Mouse (Mus musculus) hindbrain, embryonic 15.5 days (tissue): ENCODE results near the gene Ccdc185. TPM values are rescaled to one million over a fixed set of nuclear protein-coding genes. Genes with fewer than 3 reads are reported as not detected.

Experiments
- ATAC-seq: fragments of 200-750 bp; cut with Nextera tagmentation; 2 replicates; pipeline ENCODE4 v1.8.0; 2017; ENCODE audit warnings: low read depth, moderate number of reproducible peaks, moderate TSS enrichment; ENCODE audit not compliant: low FRiP score
- H3K27ac ChIP-seq: fragments of 300-500 bp; sonication (generic); replicated peaks from 2 replicates; pipeline ENCODE4 v1.5.1; 2015; ENCODE audit warnings: mild to moderate bottlenecking, inconsistent platforms
- H3K27me3 ChIP-seq: fragments of 300-500 bp; sonication (generic); 2 replicates; pipeline ENCODE4 v1.6.1; 2015; ENCODE audit warnings: control low read depth, inconsistent platforms
- H3K36me3 ChIP-seq: fragments of 300-500 bp; sonication (generic); 2 replicates; pipeline ENCODE4 v1.6.1; 2015; ENCODE audit warnings: control low read depth, inconsistent platforms
- H3K4me1 ChIP-seq: fragments of 300-500 bp; sonication (generic); replicated peaks from 2 replicates; pipeline ENCODE4 v1.6.1; 2015; ENCODE audit warnings: control low read depth, inconsistent platforms
- H3K4me2 ChIP-seq: fragments of 300-500 bp; sonication (generic); 2 replicates; pipeline ENCODE4 v1.6.1; 2015; ENCODE audit warnings: moderate library complexity, mild to moderate bottlenecking, inconsistent platforms
- H3K4me3 ChIP-seq: fragments of 300-500 bp; sonication (generic); 2 replicates; pipeline ENCODE4 v1.5.1; 2015; ENCODE audit warnings: mild to moderate bottlenecking, inconsistent platforms
- H3K9ac ChIP-seq: fragments of 300-500 bp; sonication (generic); 2 replicates; pipeline ENCODE4 v1.6.1; 2015; ENCODE audit warnings: inconsistent platforms
- H3K9me3 ChIP-seq: fragments of 300-500 bp; sonication (generic); 2 replicates; pipeline ENCODE4 v1.6.1; 2016; ENCODE audit warnings: control low read depth, inconsistent platforms
- WGBS: fragments of 180-500 bp; shearing (Covaris S2); methylation state at CpG from one replicate; pipeline ENCODE4 v1.1.7; 2015; 5-methylcytosine and 5-hydroxymethylcytosine counted together
- polyA plus RNA-seq: library from polyadenylated mRNA; unstranded; fragments of >200 nt; fragmentation: Nextera tagmentation; extraction: Ambion mirVana; gene quantifications from 2 replicates; pipeline ENCODE4 v1.2.1, GENCODE M21; 2015

The Ccdc185 gene
- not detected in 2 replicates for polyA plus RNA-seq

- Histone ChIP-seq H3K4me2 (no peak within 1 kb of the TSS), H3K27me3 (no peaks in the 10 kb centered on the region), H3K4me3 (no peak within 1 kb of the TSS), H3K27ac (no peak within 1 kb of the TSS), H3K4me1 (no peaks in the 10 kb centered on the region), H3K9ac (no peak within 1 kb of the TSS), H3K36me3 (no peaks in the 10 kb centered on the region), H3K9me3 (no peaks in the 10 kb centered on the region)
- WGBS = 91% methylated on average over 9 of the region's 9 CpGs
- ATAC-seq = no peak
Observed at GRCm38 (mm10) chr1:182749080-182749479, at the start of gene Ccdc185. Gene Ccdc185 (minus strand): TSS chr1:182749180.

- no peak overlapping the region for H3K27ac ChIP-seq
- H3K36me3 ChIP-seq = no peaks in the 10 kb centered on the region
- H3K9ac ChIP-seq = no peak overlapping the region
- no peaks in the 10 kb centered on the region for H3K9me3 ChIP-seq
- 52% methylated on average over 14 of the region's 14 CpGs for WGBS
- peaks cover 26% of the 10 kb centered on the region for H3K4me1 ChIP-seq
- no peak overlapping the region for H3K4me3 ChIP-seq
- peak; percentile 43; the same call in 1 of the 2 replicates for ATAC-seq
- no peak overlapping the region for H3K4me2 ChIP-seq
- no peaks in the 10 kb centered on the region for H3K27me3 ChIP-seq
Observed at GRCm38 (mm10) chr1:182797048-182797447, 48.1 kb upstream of the Ccdc185 start.

DNA sequence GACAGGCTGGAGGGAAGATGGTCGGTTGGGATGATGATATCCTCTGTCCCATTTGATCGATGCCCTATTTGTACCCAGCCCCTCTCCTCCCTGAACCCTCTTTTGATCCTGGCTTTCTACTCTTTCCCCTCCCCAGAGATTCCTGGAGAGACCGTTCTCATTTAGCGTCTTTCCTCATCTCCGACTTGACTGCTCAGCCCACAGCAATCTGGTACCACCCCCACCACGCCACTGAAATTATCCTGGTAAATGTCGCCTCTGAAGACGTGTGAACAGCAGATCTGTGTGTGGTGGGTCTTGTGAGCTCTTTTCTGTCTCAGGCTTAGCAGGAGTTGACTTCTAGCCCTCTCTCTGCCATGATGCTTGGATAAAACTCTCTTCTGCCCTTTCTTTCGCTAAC is 45.6 kb upstream of the Ccdc185 start:
- Histone ChIP-seq H3K27me3 (no peaks in the 10 kb centered on the region), H3K4me2 (no peak overlapping the region), H3K4me1 (peaks cover 24% of the 10 kb centered on the region), H3K27ac (no peak overlapping the region), H3K9me3 (no peaks in the 10 kb centered on the region), H3K4me3 (no peak overlapping the region), H3K36me3 (no peaks in the 10 kb centered on the region), H3K9ac (no peak overlapping the region)
- no peak for ATAC-seq
- WGBS = 93% methylated on average over 9 of the region's 9 CpGs

DNA sequence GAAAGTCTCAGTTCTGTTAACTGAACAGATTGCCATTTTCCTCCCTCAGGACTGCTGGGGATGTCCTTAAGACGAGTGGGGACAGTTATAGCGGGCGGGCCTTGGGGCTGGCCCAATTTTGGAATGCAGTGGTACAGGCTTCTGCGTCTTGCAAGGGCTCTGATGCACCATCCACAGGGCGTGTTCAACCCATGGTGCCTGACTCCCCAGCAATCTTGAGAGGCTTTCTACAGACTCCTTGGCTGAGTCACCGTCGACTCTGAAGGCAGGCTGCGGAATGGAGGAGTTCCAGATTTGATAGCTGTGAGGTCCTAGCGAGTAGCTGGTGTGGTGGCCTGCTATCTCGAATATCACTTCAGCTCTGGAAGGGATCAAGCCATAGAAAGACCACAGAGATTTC is 45.2 kb upstream of the Ccdc185 start:
- Histone ChIP-seq H3K4me1 (peaks cover 24% of the 10 kb centered on the region), H3K4me2 (no peak overlapping the region), H3K36me3 (no peaks in the 10 kb centered on the region), H3K27me3 (no peaks in the 10 kb centered on the region), H3K9ac (no peak overlapping the region), H3K9me3 (no peaks in the 10 kb centered on the region), H3K4me3 (no peak overlapping the region), H3K27ac (no peak overlapping the region)
- no peak for ATAC-seq
- WGBS = 89% methylated on average over 10 of the region's 10 CpGs

GRCm38 (mm10) chr1:182792521-182793071 is 43.6 kb upstream of the Ccdc185 start:
- WGBS = 21% methylated on average over 16 of the region's 16 CpGs
- no peak overlapping the region for H3K9ac ChIP-seq
- peaks cover 22% of the 10 kb centered on the region for H3K4me1 ChIP-seq
- ATAC-seq = peak; percentile 54; the same call in 1 of the 2 replicates
- H3K36me3 ChIP-seq = no peaks in the 10 kb centered on the region
- H3K27me3 ChIP-seq = no peaks in the 10 kb centered on the region
- H3K9me3 ChIP-seq = no peaks in the 10 kb centered on the region
- H3K4me2 ChIP-seq = 0 out of 2 replicates have a peak overlapping the region, but pooled peaks have one; percentile 15
- H3K4me3 ChIP-seq = no peak overlapping the region
- H3K27ac ChIP-seq = peak overlapping the region; percentile 6; the same call in 1 of the 2 replicates

DNA sequence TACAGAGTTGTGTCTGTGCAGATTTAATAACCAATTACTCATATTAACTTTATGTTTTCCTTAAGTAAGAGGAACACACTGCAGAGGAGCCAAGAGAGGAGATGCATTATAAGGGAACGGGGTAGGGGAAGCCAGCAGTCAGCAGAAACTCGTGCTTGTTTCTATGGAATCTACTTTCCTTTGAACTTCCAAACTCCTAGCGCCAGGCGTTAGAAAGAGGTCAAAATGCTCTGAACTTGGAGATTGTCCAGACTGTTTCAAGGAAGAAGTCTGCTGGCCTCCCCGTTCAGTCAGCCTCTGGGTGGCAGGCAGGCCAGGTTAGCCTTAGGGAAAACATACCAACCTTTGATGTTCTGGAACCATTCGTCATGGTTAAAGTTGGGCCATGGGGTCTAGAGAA is 39.9 kb upstream of the Ccdc185 start:
- Histone ChIP-seq H3K9me3 (no peaks in the 10 kb centered on the region), H3K27ac (no peak overlapping the region), H3K27me3 (no peaks in the 10 kb centered on the region), H3K4me2 (no peak overlapping the region), H3K4me1 (peaks cover 12% of the 10 kb centered on the region), H3K4me3 (no peak overlapping the region), H3K9ac (no peak overlapping the region), H3K36me3 (no peaks in the 10 kb centered on the region)
- WGBS = 54% methylated on average over 6 of the region's 6 CpGs
- ATAC-seq = no peak

- Histone ChIP-seq H3K4me1 (peaks cover 2% of the 10 kb centered on the region), H3K36me3 (no peaks in the 10 kb centered on the region), H3K4me3 (no peak overlapping the region), H3K9me3 (no peaks in the 10 kb centered on the region), H3K27ac (no peak overlapping the region), H3K27me3 (no peaks in the 10 kb centered on the region), H3K9ac (no peak overlapping the region), H3K4me2 (no peak overlapping the region)
- WGBS = 60% methylated on average over 7 of the region's 7 CpGs
- ATAC-seq = no peak
Observed at GRCm38 (mm10) chr1:182787030-182787429, 38.0 kb upstream of the Ccdc185 start.

GRCm38 (mm10) chr1:182785504-182785903 is 36.5 kb upstream of the Ccdc185 start:
- no peaks in the 10 kb centered on the region for H3K27me3 ChIP-seq
- H3K9ac ChIP-seq = no peak overlapping the region
- H3K4me2 ChIP-seq = no peak overlapping the region
- H3K4me1 ChIP-seq = no peaks in the 10 kb centered on the region; the same call in 1 of the 2 replicates
- H3K9me3 ChIP-seq = no peaks in the 10 kb centered on the region
- no peak overlapping the region for H3K27ac ChIP-seq
- no peaks in the 10 kb centered on the region for H3K36me3 ChIP-seq
- no peak for ATAC-seq
- WGBS = 94% methylated on average over 5 of the region's 5 CpGs
- H3K4me3 ChIP-seq = no peak overlapping the region

DNA sequence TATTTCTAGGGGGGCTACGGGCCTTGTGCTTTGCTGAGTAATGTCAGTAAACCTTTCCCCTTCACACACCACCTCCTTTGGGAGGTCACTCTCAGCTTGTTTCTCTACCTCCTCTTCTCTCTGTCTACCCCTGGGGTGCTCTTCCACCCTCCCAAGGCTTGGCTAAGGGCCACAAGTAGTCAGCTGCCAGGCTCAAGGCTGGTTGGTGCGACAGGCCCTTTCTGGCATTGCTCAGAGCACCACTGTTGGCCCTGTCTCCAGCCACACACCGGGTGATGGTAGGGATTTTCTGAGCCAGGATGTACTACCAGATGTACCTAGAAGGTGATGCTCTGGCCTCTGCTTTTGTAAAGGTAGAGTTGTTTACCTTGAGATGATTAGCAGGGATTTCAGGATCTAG is 35.8 kb upstream of the Ccdc185 start:
- H3K36me3 ChIP-seq = no peaks in the 10 kb centered on the region
- 75% methylated on average over 3 of the region's 3 CpGs for WGBS
- no peaks in the 10 kb centered on the region for H3K9me3 ChIP-seq

DNA sequence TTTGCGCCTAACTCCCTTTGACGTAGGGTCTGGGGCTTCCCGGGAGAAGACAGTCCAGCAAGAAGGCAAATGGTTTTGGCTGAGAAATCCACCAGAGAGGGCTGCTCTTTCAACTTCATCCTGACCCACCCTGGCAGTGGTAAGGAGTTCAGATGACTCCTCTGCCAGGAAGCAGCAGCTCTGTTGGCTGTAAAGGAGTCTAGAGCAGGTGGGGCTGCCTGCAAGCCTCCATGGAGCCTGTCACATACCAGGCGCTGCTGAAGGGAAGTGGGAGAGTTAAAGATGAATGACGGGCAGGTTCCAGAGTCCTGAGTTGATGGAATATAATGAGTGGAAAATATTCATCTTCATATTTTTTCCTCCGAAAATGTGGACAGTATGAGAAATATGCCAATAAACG is 34.8 kb upstream of the Ccdc185 start:
- no peaks in the 10 kb centered on the region for H3K27me3 ChIP-seq
- H3K9ac ChIP-seq = no peak overlapping the region
- no peak overlapping the region for H3K4me2 ChIP-seq
- H3K9me3 ChIP-seq = no peaks in the 10 kb centered on the region
- no peak for ATAC-seq
- 90% methylated on average over 7 of the region's 7 CpGs for WGBS
- no peaks in the 10 kb centered on the region; the same call in 1 of the 2 replicates for H3K4me1 ChIP-seq
- H3K4me3 ChIP-seq = no peak overlapping the region
- H3K27ac ChIP-seq = no peak overlapping the region
- no peaks in the 10 kb centered on the region for H3K36me3 ChIP-seq

More for the DNA sequence above, 35.8 kb upstream of the Ccdc185 start:
- Histone ChIP-seq H3K4me3 (no peak overlapping the region), H3K27ac (no peak overlapping the region), H3K4me1 (no peaks in the 10 kb centered on the region; the same call in 1 of the 2 replicates), H3K9ac (no peak overlapping the region), H3K4me2 (no peak overlapping the region), H3K27me3 (no peaks in the 10 kb centered on the region)
- ATAC-seq = no peak

GRCm38 (mm10) chr1:182779024-182779520 is 30.1 kb upstream of the Ccdc185 start:
- WGBS = 93% methylated on average over 6 of the region's 6 CpGs

GRCm38 (mm10) chr1:182778225-182778624 is 29.2 kb upstream of the Ccdc185 start:
- Histone ChIP-seq H3K9me3 (no peaks in the 10 kb centered on the region), H3K36me3 (no peaks in the 10 kb centered on the region), H3K9ac (no peak overlapping the region), H3K4me1 (peaks cover 9% of the 10 kb centered on the region), H3K4me2 (no peak overlapping the region), H3K27me3 (no peaks in the 10 kb centered on the region), H3K27ac (no peak overlapping the region), H3K4me3 (no peak overlapping the region)
- no peak for ATAC-seq
- WGBS = 83% methylated on average over 13 of the region's 13 CpGs

More at GRCm38 (mm10) chr1:182779024-182779520, 30.1 kb upstream of the Ccdc185 start:
- Histone ChIP-seq H3K27me3 (no peaks in the 10 kb centered on the region), H3K9ac (no peak overlapping the region), H3K4me3 (no peak overlapping the region), H3K4me1 (peaks cover 9% of the 10 kb centered on the region), H3K27ac (no peak overlapping the region), H3K36me3 (no peaks in the 10 kb centered on the region), H3K4me2 (no peak overlapping the region), H3K9me3 (no peaks in the 10 kb centered on the region)
- ATAC-seq = no peak
